Mouse (Mus musculus): ENCODE data around the gene Galp.

DNA sequence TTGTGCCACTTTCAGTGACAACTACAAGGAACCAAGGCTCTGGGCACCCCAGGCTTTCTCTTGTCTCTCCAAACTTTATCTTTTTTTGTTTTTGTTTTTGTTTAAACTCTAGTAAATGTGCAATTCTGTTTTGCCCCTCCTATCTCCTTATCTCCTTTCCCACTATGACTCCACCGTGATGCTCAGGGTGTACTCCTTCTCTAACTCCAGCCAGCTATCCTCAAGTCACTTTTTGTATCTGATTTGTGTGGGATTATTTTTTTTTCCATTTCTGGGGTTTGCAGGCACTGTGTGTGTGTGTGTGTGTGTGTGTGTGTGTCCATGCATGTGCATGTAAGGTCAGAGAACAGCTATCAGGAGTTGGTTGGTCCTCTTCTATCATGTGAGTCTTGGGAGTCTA, 39.4 kb upstream of the Galp start:
- no peak for TF ChIP-seq TAL1 (IDR thresholded peaks at IDR 0.05; ENCODE audit: low read length)
- TF ChIP-seq GATA1 (IDR thresholded peaks at IDR 0.05; ENCODE audit: low read length) = no peak
